Mouse (Mus musculus) thymus, adult 2 months (tissue): ENCODE results near the gene Ppp1r21.

Experiments used
- CTCF ChIP-seq: fragments of 200-500 bp; IDR thresholded peaks from 2 replicates; pipeline ENCODE4 v1.5.1; 2012; ENCODE audit warnings: mild to moderate bottlenecking, control low read depth, low read length, moderate library complexity, borderline replicate concordance; ENCODE audit not compliant: control insufficient read depth, poor library complexity, insufficient read depth; ENCODE audit errors: extremely low read depth
- POLR2A ChIP-seq: fragments of 200-500 bp; IDR thresholded peaks from 2 replicates; pipeline ENCODE4 v1.6.1; 2012; ENCODE audit warnings: mild to moderate bottlenecking, low read length, control low read depth, moderate library complexity; ENCODE audit not compliant: control insufficient read depth, poor library complexity, insufficient read depth; ENCODE audit errors: extremely low read depth

- TF ChIP-seq CTCF (no peak), POLR2A (no peak)
Measured at GRCm38 (mm10) chr17:88624386-88624785, 94.5 kb downstream of the Ppp1r21 start.
